Mouse (Mus musculus) lung, embryonic 15.5 days (tissue): Measurements from ENCODE around the gene Bcor. TPM values are rescaled to one million over a fixed set of nuclear protein-coding genes. Genes with fewer than 3 reads are reported as not detected.

Experiments used
- ATAC-seq: fragments of 200-750 bp; cut with Nextera tagmentation; 2 replicates; pipeline ENCODE4 v1.8.0; 2017; ENCODE audit warnings: moderate number of reproducible peaks, borderline replicate concordance; ENCODE audit not compliant: low FRiP score, low TSS enrichment; ENCODE audit errors: extremely low read depth
- H3K27ac ChIP-seq: fragments of 300-500 bp; sonication (generic); 2 replicates; pipeline ENCODE4 v1.5.1; 2015; ENCODE audit warnings: moderate library complexity, mild to moderate bottlenecking, inconsistent platforms
- H3K27me3 ChIP-seq: fragments of 300-500 bp; sonication (generic); 2 replicates; pipeline ENCODE4 v1.6.1; 2015; ENCODE audit warnings: inconsistent platforms
- H3K36me3 ChIP-seq: fragments of 300-500 bp; sonication (generic); 2 replicates; pipeline ENCODE4 v1.6.1; 2015; ENCODE audit warnings: inconsistent platforms
- H3K4me1 ChIP-seq: fragments of 300-500 bp; sonication (generic); 2 replicates; pipeline ENCODE4 v1.6.1; 2015; ENCODE audit warnings: inconsistent platforms
- H3K4me2 ChIP-seq: fragments of 300-500 bp; sonication (generic); 2 replicates; pipeline ENCODE4 v1.6.1; 2015; ENCODE audit warnings: inconsistent platforms, mild to moderate bottlenecking, moderate library complexity
- H3K4me3 ChIP-seq: fragments of 300-500 bp; sonication (generic); 2 replicates; pipeline ENCODE4 v1.5.1; 2015; ENCODE audit warnings: mild to moderate bottlenecking, inconsistent platforms
- H3K9ac ChIP-seq: fragments of 300-500 bp; sonication (generic); 2 replicates; pipeline ENCODE4 v1.6.1; 2015; ENCODE audit warnings: inconsistent platforms
- H3K9me3 ChIP-seq: fragments of 300-500 bp; sonication (generic); 2 replicates; pipeline ENCODE4 v1.6.1; 2016; ENCODE audit warnings: inconsistent platforms
- WGBS: fragments of 180-500 bp; shearing (Covaris S2); methylation state at CpG from one replicate; pipeline ENCODE4 v1.1.7; 2015; 5-methylcytosine and 5-hydroxymethylcytosine counted together
- polyA plus RNA-seq: library from polyadenylated mRNA; unstranded; fragments of >200 nt; fragmentation: Nextera tagmentation; extraction: Ambion mirVana; gene quantifications from 2 replicates; pipeline ENCODE4 v1.2.1, GENCODE M21; 2015

The Bcor gene
- polyA plus RNA-seq, 1 experiment from 2014 or later = 20.8 TPM

DNA sequence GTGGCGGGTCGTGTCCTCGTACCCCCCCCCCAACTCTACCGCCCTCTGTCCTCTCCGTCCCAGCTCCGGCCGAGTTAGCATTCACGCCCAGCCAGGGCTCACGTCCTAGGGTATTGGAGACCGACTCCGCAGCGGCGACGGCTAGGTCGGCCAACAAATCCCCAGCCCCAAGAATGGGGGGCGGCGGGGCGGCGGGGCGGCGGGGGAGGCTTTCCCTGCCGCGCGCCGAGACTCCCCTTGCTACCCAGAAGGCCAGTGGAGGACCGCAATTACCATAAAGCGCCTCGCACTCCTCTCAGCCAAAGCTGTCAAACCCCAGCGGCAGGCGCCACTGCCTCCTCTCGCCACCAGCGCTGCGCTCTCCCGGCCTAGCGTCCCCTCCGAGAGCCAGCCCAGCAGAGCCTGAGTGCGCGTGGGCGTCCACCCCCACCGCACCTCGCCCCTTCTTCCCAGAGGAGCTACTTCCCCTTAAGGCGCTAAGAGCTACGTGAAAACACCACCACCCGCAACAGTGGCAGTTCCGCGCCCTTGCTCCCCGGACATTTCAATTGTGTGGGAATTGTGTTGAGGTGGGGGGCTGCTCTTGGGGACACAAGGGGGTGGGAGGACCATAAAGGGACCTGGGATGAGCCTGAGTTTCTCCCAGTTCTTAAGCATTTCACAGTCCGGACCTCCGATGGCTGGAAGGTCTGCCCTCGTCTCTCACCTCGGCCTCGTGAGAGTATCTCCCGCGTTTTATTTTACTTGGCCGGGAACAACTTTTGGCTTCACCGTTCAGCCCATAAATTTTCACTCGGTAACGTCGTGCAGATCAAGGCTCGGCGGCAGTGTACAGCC, 79.0 kb downstream of the Bcor start:
- H3K27ac ChIP-seq = peak overlapping the region; percentile 90
- H3K4me3 ChIP-seq = peak overlapping the region; percentile 61
- H3K36me3 ChIP-seq = no peaks in the 10 kb centered on the region
- peak; percentile 19; the same call in 1 of the 2 replicates for ATAC-seq
- peaks cover 19% of the 10 kb centered on the region for H3K4me1 ChIP-seq
- H3K4me2 ChIP-seq = peak overlapping the region; percentile 78
- H3K9me3 ChIP-seq = no peaks in the 10 kb centered on the region
- peaks cover 90% of the 10 kb centered on the region for H3K27me3 ChIP-seq
- 3% methylated on average over 45 of the region's 61 CpGs for WGBS
- H3K9ac ChIP-seq = peak overlapping the region; percentile 53

DNA sequence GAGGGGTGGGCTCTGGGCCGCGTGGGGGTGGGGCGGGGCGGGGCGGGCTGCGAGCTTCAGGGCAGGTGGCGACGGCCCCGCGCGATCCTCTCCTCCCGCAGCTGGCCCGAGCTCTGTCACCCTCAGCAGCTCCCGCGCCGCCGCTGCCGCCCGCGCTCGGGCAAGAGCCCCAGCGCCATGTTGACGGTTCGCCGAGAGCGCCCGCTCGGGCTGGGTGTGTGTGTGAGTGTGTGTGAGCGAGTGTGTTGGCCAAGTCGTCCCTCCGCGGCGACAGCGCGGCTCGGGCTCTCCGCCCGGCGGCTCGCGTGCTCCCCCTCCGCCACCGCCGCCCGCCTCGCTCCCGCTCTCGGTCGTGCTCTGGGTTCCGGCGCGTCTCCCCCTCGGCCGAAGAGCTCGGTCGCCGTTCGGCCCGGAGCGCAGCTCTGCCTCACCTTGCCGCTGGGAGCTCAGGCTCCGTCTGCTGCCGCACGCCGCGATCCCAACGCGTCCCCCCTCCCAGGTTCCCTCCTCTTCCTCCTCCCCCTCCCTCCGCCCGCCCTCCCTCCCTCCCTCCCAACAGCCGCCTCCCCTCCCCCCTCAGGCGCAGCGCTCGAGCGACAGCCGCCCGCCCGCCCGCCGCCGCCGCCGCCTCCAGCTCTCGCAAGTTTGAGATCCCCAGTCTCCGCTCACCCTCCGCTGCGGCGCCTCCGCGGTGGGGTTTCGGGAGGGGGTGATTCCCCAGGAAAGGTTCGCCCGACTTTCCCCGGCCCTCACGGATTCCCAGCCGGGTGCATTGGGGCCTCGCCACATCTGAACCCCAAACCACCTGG, 79.9 kb downstream of the Bcor start:
- Histone ChIP-seq H3K36me3 (no peaks in the 10 kb centered on the region), H3K9me3 (no peaks in the 10 kb centered on the region), H3K4me2 (peak overlapping the region; percentile 78), H3K27ac (peak overlapping the region; percentile 90), H3K27me3 (peaks cover 82% of the 10 kb centered on the region), H3K4me1 (peaks cover 20% of the 10 kb centered on the region), H3K9ac (peak overlapping the region; percentile 73), H3K4me3 (peak overlapping the region; percentile 61)
- ATAC-seq = peak; percentile 25
- WGBS = under 1% methylated on average over 41 of the region's 97 CpGs

DNA sequence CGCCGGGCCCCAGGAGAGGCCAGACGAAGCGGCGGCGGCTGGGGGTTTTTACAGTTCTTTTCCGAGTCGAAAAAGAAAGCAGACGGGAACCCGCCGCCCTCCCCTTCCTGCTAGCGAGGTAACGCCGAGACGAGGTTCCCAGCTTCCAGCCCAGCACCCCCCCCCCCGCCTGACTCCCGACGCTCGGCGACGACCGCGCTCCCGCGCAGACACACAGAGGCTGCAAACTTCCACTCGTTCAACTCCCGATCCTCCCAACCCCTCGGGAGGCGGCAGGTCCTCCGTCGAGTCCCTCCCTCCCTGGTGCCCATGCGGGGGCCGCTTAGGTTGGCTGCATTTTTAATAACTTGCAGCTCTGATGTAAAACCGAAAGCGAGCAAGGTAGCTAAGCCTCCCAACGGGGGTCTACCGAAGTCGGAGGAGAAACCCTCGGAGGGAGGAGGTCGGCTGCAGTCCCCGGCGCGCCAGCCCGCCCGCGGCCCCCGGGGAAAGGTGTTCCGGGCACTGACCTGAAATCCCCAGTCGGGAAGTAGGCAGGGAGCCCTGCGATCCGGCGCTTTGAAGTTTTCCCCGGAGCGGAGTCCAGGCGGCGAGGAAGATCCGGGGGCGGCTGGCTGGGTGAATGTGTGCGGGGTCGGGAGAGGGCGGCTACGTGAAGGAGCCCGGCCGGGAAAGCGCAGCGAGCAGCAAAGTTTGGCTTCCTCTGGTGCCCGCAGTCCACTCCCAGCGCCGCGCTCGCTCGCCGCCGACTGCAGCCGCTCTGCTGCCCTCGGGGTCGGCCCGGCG, 80.7 kb downstream of the Bcor start:
- no peak for ATAC-seq
- Histone ChIP-seq H3K4me3 (peak overlapping the region; percentile 61), H3K36me3 (no peaks in the 10 kb centered on the region), H3K9me3 (no peaks in the 10 kb centered on the region), H3K27me3 (peaks cover 74% of the 10 kb centered on the region), H3K27ac (peak overlapping the region; percentile 90), H3K9ac (peak overlapping the region; percentile 73), H3K4me1 (peaks cover 28% of the 10 kb centered on the region), H3K4me2 (peak overlapping the region; percentile 78)
- WGBS = 2% methylated on average over 43 of the region's 79 CpGs

DNA sequence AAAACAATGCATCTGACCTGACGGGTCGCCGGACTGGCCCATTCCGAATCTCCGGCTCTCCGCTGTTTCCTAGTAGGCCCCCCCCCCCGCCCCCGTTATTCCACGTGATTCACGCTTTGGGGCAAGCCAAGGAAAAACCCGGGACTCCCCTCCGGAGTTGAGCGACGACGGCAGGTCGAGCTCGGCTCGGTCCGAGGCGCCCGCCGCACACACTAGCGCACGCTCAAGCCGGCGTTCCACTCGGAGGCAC, 81.2 kb downstream of the Bcor start:
- 0% methylated on average over 26 of the region's 27 CpGs for WGBS
- H3K4me1 ChIP-seq = peaks cover 30% of the 10 kb centered on the region
- peak overlapping the region; percentile 78 for H3K4me2 ChIP-seq
- peaks cover 71% of the 10 kb centered on the region for H3K27me3 ChIP-seq
- peak overlapping the region; percentile 61 for H3K4me3 ChIP-seq
- ATAC-seq = no peak
- no peaks in the 10 kb centered on the region for H3K36me3 ChIP-seq
- peak overlapping the region; percentile 90 for H3K27ac ChIP-seq
- H3K9ac ChIP-seq = peak overlapping the region; percentile 73
- H3K9me3 ChIP-seq = no peaks in the 10 kb centered on the region

DNA sequence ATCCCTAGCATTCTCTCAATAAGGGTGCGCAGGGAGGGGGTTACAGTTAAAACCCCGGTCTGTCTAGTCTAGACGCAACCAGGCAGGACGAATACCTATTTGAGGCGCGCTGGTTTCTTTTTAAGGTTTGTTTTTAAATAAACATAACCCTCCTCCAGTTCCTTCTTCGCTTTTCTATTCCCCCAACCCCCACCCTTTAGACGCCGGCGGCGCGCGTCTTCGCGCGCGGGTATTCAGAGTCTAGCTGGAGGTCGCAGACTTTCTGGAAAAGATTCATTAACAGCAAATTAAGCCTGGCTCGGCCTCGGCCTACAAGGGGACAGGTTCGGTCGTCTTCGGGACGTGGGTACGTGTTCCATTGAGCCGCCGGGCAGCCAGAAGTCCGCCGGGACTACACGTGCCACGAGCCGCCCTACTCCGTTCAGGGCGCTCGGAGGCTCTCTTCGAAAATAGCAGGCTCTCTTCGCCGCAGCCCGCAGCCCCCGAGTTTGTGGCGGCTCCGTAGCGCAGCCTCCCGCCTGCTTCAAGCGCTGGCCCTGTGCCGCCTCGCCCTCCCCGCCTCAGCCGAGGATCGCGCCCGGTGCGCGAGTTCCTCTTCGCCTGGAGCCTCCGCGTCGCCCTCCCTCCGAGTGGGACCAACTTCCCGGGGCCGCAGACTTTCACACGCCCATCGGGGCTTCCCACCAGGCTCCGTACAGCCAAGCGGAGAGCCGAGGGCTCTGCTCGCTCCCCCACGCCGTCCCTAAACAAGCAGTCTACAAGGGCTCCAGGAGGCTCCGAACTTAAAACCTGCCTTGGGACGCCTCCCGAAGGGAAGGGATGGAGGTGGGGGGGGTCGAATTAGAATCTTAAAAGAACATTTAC, 81.7 kb downstream of the Bcor start:
- Histone ChIP-seq H3K27ac (peak overlapping the region; percentile 90), H3K4me3 (peak overlapping the region; percentile 61), H3K4me1 (peaks cover 31% of the 10 kb centered on the region), H3K27me3 (peaks cover 66% of the 10 kb centered on the region), H3K9ac (peak overlapping the region; percentile 73), H3K36me3 (no peaks in the 10 kb centered on the region), H3K9me3 (no peaks in the 10 kb centered on the region), H3K4me2 (peak overlapping the region; percentile 78)
- WGBS = 3% methylated on average over 73 of the region's 73 CpGs
- ATAC-seq = no peak

DNA sequence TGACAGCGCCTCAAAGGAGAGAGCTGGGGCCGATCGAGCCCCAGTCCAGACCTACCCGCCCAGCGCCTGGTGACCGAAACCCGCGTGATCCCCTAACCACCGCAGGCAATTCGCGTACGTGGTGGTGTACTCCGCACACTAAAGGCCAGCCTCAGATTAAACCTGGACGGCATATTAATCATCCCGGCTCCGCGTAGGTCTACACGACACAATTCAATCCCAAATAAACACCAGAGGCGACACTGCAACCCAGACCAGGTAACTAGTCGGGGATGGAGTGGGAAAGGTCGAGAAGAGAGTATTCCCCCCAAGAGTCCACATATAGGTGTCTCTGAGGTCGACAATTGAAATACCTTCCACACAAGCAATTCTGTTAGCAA, 82.6 kb downstream of the Bcor start:
- no peak for ATAC-seq
- Histone ChIP-seq H3K4me2 (peak overlapping the region; percentile 78), H3K4me1 (peaks cover 39% of the 10 kb centered on the region), H3K9me3 (no peaks in the 10 kb centered on the region), H3K36me3 (no peaks in the 10 kb centered on the region), H3K4me3 (peak overlapping the region; percentile 61), H3K9ac (peak overlapping the region; percentile 47), H3K27me3 (peaks cover 57% of the 10 kb centered on the region), H3K27ac (peak overlapping the region; percentile 66)
- WGBS = 2% methylated on average over 22 of the region's 22 CpGs

DNA sequence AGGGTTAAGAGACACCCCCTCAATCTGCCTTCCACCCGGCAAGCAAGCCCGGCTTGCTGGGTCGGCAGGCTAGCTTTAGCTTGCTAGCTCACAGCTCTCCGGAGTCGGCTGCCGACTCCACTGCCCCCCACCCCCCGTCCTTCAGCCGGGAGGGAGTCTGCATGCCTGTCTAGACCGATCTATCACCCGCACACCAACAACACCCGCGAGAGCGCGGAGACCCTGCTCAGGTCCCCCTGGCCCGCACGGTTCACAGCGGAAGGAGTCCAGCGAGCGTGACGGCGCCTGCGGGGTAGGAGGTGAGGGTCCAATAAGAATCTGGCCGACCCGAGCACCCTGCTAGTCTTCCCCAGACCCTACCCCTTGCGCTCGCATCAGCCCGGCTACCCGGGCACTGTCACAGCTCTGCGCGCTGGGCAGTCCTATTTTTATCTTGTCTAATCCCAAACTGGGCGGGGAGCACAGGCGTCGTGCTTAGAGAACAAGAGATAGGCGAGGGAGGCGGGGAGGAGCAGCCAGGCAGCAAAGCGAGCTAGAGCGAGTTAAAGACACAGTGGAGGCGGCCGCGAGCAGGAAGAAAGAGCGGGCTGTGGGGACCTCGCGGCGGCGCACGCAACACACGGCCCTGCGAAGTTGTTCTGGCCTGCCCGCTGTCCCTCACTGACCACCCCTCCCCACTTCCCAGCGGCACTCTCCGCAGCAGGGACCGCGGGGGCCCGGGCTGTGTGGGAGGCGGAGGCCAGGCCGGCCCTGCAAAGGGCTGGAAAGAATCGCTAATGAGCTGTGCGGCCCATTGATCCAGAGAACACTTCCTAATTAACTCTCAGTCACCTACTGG, 83.2 kb downstream of the Bcor start:
- peak overlapping the region; percentile 47 for H3K9ac ChIP-seq
- H3K27me3 ChIP-seq = peaks cover 56% of the 10 kb centered on the region
- H3K4me2 ChIP-seq = peak overlapping the region; percentile 78
- peak overlapping the region; percentile 61 for H3K4me3 ChIP-seq
- H3K9me3 ChIP-seq = no peaks in the 10 kb centered on the region
- no peaks in the 10 kb centered on the region for H3K36me3 ChIP-seq
- ATAC-seq = peak; percentile 60
- WGBS = 2% methylated on average over 53 of the region's 58 CpGs
- H3K4me1 ChIP-seq = peaks cover 45% of the 10 kb centered on the region
- peak overlapping the region; percentile 66 for H3K27ac ChIP-seq

DNA sequence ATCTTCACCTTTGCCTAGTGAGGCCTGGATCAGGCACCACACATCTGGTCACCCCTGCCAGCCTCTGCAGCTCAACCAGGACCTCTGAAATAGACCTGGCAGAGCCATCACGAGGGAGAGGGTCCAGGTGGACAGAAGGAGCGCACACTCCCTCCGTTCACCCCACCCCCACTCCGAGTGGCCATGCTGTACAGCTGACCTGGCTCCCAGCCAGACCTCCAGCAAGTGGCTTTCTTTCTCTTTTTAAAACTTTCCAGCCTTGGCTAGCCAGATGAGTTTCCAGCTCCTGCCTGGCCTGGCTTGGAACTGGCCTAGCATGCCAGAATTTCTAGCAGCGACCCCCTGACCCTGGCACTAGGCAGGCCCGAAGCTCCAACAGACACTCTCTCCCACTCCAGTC, 87.4 kb downstream of the Bcor start:
- 9% methylated on average over 6 of the region's 6 CpGs for WGBS
- peaks cover 74% of the 10 kb centered on the region for H3K4me1 ChIP-seq
- no peak overlapping the region for H3K27ac ChIP-seq
- no peak overlapping the region for H3K4me3 ChIP-seq
- H3K36me3 ChIP-seq = no peaks in the 10 kb centered on the region
- no peaks in the 10 kb centered on the region for H3K9me3 ChIP-seq
- no peak for ATAC-seq
- no peak overlapping the region for H3K9ac ChIP-seq
- H3K27me3 ChIP-seq = peaks cover 40% of the 10 kb centered on the region
- H3K4me2 ChIP-seq = no peak overlapping the region

DNA sequence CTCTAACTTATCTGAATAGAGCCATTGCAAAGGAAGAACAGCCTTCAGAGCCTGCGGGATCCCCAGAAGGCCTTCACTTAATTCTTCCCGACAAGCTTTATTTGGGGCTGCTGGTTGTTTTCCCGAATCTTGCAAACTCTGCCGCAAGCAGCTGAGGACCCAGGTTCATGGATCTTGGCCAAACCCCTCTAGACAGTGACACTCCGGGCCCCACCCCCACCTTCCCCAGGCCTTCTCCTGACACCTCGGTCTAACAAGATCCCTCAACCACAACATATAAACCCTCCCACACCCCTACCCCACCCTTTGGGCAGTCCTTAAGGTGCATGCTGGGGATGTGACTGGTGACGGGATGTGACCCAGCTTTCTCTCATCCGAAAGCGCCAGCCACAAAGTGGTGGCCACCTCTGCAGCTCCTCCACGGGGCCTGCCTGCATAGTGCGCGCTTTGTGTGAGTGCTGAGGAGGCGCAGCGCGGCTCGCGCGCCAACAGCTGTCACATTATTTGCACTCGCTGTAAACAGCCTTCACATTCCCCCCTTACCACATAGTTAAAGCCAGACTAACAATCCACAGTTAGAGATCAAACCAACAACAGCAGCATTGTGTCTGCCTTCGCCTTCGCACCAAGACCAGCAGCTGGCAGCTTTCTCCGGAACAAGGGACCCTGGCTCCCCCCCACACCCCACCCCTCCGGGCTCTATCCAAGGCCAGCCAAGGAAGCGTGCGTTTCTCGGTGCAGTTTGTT, 91.0 kb downstream of the Bcor start:
- Histone ChIP-seq H3K27me3 (peaks cover 37% of the 10 kb centered on the region), H3K4me2 (peak overlapping the region; percentile 37), H3K36me3 (no peaks in the 10 kb centered on the region), H3K27ac (peak overlapping the region; percentile 81), H3K4me1 (peaks cover 95% of the 10 kb centered on the region), H3K9me3 (no peaks in the 10 kb centered on the region), H3K9ac (no peak overlapping the region), H3K4me3 (no peak overlapping the region)
- ATAC-seq = peak; percentile 88
- WGBS = 3% methylated on average over 26 of the region's 26 CpGs
